Mouse (Mus musculus) brain, embryonic 14.5 days (tissue): Measurements from ENCODE around the gene Atoh7.

ENCODE experiments used
- CTCF ChIP-seq: fragments of 200-500 bp; IDR thresholded peaks from 2 replicates; pipeline ENCODE4 v1.5.1; 2012; ENCODE audit warnings: inconsistent platforms, mild to moderate bottlenecking, moderate library complexity, borderline replicate concordance; ENCODE audit not compliant: insufficient read depth, insufficient read length; ENCODE audit errors: extremely low read depth
- POLR2A ChIP-seq: fragments of 200-500 bp; IDR thresholded peaks from 2 replicates; pipeline ENCODE4 v1.6.1; 2012; ENCODE audit warnings: mild to moderate bottlenecking, inconsistent platforms, borderline replicate concordance; ENCODE audit not compliant: poor library complexity, insufficient read depth, insufficient read length, severe bottlenecking; ENCODE audit errors: extremely low read depth

DNA sequence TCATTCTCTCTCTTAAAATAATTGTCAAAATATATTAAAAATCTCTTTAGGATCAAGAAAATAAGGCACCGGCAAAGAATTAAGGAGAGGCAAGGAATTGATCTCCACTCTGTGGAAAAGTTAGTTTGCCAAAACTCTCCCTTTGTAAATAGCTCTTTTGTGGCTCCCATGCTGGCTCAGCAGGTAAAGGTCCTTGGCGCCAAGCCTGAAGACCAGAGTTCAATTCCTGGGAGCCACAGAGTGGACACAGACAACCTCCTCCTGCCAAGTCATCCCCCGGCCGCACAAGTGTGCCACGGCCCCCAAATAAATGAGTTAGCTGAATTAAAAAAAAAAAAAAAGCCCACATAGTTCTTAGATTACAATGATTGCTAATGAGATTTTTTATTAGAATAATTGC, 36.8 kb upstream of the Atoh7 start:
- TF ChIP-seq POLR2A (no peak), CTCF (no peak)
